Mouse (Mus musculus) lung, postnatal 0 days (tissue): ENCODE results near the gene Tmem115.

Experiments used
- CTCF ChIP-seq: IDR thresholded peaks from 2 replicates; pipeline ENCODE4 v1.5.1; 2016; ENCODE audit warnings: antibody characterized with exemption, mild to moderate bottlenecking
- EP300 ChIP-seq: IDR thresholded peaks from 2 replicates; pipeline ENCODE4 v1.6.1; 2016; ENCODE audit warnings: antibody characterized with exemption, mild to moderate bottlenecking, control low read depth

DNA sequence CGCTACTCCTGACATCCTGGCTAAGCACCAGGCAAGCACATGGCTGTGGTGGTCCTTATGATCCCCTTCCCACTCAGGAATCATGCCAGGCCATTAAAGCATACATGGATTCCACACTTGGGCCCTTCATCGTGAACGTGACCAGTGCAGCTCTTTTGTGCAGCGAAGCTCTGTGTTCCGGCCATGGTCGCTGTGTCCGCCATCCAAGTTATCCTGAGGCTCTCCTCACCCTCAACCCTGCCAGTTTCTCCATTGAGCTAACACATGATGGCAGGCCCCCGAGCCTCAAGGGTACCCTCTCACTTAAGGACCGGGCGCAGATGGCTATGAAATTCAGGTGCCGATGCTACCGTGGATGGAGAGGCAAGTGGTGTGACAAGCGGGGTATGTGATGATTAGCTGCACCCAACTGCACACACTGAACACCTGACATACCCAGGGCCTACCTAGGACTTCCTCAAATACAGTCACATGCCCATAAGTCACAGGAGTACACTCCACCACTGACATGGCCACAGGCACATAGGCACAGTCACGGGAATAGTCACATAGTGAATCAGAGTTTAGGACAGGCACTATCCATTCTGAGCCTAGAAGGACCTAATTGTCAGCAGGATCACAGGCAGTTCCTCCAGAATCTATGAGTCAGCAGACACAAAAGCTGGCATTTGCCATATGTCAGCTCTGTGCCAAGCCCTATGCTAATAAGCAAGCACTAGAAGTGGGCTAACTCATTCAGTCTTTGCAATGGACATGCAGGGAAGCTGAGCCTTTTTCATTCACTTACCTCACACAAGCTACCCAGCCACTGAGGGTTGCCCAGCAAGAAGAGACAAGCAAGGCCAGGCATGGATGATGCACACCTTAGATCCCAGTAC is 45.5 kb downstream of the Tmem115 start:
- TF ChIP-seq EP300 (no peak), CTCF (no peak)
